Mouse (Mus musculus) embryonic stem cell, embryonic (primary cell): Measurements from ENCODE around the gene Radil.

ENCODE experiments used
- CTCF ChIA-PET, 4 experiments: fragments of 300-600 bp in 2 of 4; fragments of 350-600 bp in 2 of 4; sonication (Branson Sonifier 250); formaldehyde crosslinking; loops; one replicate each; lab custom pipeline; 2022; ENCODE audit warnings: inconsistent platforms in 2 of 4; lab: Charles Lee
- POLR2A ChIA-PET, 4 experiments: fragments of 300-600 bp in 2 of 4; fragments of 350-600 bp in 2 of 4; sonication (Branson Sonifier 250); formaldehyde crosslinking; loops; one replicate each; lab custom pipeline; 2022; ENCODE audit warnings: antibody characterized with exemption in 4 of 4, inconsistent platforms in 1 of 4; lab: Charles Lee

Gene Radil

GRCm38 (mm10) chr5:142477866-142478615, 72.9 kb downstream of the Radil start:
- ChIA-PET POLR2A (interaction anchor here in 2 of 4 experiments (1.0 to 2.9 kb wide), 6 partner anchors 9 to 72 kb away, joined by 3 to 9 read pairs (median 6); partner anchors contain the start of genes Ap5z1 (in 1 of the 2) and Radil (in 1 of the 2)), CTCF (interaction anchor here (0.6 to 2.1 kb wide), 12 partner anchors 18 to 379 kb away, joined by 3 to 9 read pairs (median 4); partner anchors contain the start of gene Radil (in 2 of the 4))

DNA sequence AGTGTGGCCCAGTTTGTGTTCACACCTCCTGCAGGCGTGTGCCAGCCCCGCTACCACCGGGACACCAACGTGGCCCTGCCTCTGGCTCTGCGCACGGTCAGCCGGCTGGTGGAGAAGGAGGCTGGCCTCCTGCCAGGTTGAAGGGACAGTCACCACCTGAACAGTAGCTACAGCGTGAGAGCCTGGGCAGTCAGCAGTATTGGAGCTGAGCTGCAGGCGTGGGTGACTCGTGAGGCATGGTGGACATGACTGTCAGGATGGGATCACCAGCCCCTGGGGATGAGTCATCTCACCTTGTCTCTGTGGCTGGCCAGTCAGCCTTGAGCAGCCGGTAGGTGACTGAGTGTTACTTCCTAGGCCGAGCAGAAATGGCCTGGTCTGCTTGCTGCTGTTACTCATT, 73.6 kb downstream of the Radil start:
- CTCF ChIA-PET = interaction anchor here in 2 of 4 experiments (0.6 to 1.8 kb wide), 4 partner anchors 21 to 143 kb away, joined by 3 to 5 read pairs (median 4); partner anchors contain the start of gene Radil (in 1 of the 2)
- POLR2A ChIA-PET = interaction anchor here in 2 of 4 experiments (1.0 to 2.9 kb wide), 3 partner anchors 12 to 73 kb away, joined by 3 to 8 read pairs (median 5); partner anchors contain the start of gene Radil (in 1 of the 2)

DNA sequence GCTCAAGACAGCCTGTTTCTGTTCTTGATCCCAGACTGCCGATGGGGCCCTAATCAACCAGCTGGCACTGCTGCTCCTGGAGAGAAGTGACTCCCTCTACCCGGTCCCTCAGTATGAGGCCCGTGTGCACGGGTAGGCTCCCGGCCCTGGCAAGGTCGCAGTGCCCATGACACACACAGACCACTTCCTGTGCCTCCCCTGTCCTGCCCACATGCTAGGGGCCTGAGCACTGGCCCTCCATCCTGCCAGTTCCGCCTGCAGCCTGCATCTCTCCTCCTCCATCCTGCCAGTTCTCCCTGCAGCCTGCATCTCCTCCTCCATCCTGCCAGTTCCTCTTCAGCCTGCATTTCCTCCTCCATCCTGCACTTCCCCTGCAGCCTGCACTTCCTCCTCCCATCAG, 75.2 kb downstream of the Radil start:
- POLR2A ChIA-PET = interaction anchor here in 1 of 4 experiments (0.8 to 1.1 kb wide), 2 partner anchors 10 to 12 kb away, joined by 3 read pairs; partner anchors contain the start of gene Ap5z1

DNA sequence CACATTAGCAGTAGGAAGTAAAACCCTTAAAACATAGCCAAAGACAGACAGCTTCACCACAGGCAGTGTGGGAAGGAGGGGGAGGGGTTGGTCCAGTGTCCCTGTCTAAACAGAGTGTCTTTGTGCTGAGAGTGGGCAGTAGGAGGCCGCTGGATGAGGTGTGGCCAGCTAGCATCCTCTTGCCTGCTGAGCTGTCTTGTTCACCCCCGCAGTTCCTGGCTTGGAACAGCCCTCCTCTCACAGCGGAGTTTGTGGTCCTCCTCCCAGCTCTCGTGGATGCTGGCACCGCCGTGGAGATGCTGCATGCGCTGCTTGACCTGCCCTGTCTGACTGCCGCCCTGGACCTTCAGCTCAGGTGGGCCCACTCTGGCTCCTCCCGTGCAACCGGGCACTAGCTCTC, 77.2 kb downstream of the Radil start:
- CTCF ChIA-PET = interaction anchor here in 2 of 4 experiments (0.7 to 2.4 kb wide), 4 partner anchors 9 to 902 kb away, joined by 3 to 7 read pairs (median 4); partner anchors contain the start of gene Radil (in 1 of the 2)
- POLR2A ChIA-PET = interaction anchor here in 2 of 4 experiments (0.7 to 1.5 kb wide), 7 partner anchors 8 to 76 kb away, joined by 3 to 4 read pairs (median 3); partner anchors contain the start of gene Papolb (in 1 of the 2)

More for the DNA sequence above, 75.2 kb downstream of the Radil start:
- CTCF ChIA-PET = interaction anchor here in 1 of 4 experiments (0.9 kb wide), 1 partner anchor 27 kb away, joined by 3 read pairs; no protein-coding TSS in a partner anchor

DNA sequence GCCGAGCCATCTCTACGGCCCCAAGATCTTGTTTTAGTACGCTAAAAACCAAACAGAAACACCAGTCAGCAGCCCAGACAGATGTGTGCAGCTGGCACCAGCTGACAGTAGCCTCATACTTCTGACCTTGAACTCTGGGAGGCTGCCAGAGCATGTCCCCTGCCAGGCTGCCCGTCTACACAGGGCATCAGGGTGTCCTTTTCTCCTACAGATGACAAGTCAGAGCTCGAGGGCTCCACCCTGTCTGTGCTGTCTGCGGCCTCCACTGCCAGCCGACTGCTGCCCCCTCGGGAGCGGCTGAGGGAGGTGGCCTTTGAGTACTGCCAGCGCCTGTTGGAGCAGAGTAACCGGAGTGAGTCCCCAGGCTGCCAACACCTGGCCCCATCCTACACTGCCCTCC, 81.1 kb downstream of the Radil start:
- ChIA-PET POLR2A (interaction anchor here in 3 of 4 experiments (0.7 to 2.0 kb wide), 5 partner anchors 9 to 70 kb away, joined by 3 to 6 read pairs (median 3); no protein-coding TSS in a partner anchor), CTCF (interaction anchor here in 3 of 4 experiments (0.8 to 1.3 kb wide), 3 partner anchors 9 to 385 kb away, joined by 3 to 4 read pairs (median 3); no protein-coding TSS in a partner anchor)

- ChIA-PET CTCF (interaction anchor here in 1 of 4 experiments (0.9 kb wide), 1 partner anchor 11 kb away, joined by 3 read pairs; no protein-coding TSS in a partner anchor), POLR2A (interaction anchor here in 1 of 4 experiments (2.0 kb wide), 1 partner anchor 10 kb away, joined by 6 read pairs; no protein-coding TSS in a partner anchor)
Measured at GRCm38 (mm10) chr5:142468375-142468774, 82.5 kb downstream of the Radil start.

DNA sequence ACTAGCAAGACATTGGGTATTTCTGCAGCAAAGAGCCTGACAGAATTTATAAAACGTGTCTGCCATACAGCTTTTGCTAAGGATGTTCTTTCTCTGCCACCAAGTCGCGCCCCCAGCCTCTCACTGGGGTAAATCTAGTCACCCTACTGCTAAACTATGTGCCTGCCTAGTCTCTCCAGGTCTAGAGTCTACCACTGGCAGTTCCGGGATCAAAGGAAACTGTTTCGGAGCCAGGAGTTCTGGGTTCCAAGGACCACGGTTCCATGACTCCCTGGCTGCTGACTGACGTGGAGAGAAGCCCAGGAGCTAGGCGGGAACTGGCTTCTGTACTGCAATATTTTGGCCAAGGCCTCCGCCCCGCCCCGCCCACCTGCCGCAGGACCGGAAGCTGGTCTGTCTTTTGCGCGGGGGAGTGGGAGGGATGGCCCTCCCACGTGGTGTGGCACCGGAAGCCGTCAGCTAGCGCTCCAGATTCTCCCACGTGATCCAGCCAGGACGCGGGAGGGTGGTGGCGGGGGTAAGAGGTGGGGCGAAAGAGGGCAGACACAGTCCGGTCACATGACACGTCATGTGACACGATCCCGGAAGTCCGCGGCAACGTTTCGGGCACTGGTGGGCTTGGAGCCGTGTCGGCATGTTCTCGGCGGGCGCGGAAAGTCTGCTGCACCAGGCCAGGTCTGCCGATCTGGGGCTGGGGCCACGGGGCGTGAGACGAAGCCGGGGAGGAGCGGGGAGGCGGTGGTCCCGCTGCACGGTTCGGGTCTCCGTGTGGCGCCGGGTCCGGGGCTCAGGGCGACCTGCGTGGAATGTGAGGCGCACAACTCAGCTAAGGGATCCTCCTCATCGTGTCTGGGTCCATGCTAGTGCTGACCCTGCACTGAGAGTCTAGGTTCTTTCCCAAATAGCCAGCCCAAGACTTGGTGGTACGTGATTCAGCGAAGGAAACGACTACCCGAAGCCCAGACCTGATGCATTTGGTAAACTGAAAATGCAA, 87.1 kb downstream of the Radil start, which contains the start of gene Ap5z1:
Ap5z1 (plus strand) TSS at position 484 of the 994 bp plus-strand sequence.
- POLR2A ChIA-PET = interaction anchor here (0.6 to 4.9 kb wide), 42 partner anchors 10 to 1878 kb away, joined by 3 to 38 read pairs (median 4); partner anchors contain the start of genes Foxk1 (in 1 of the 4), Gna12 (in 1 of the 4) and Radil (in 1 of the 4)
- CTCF ChIA-PET = interaction anchor here in 3 of 4 experiments (0.5 to 1.7 kb wide), 10 partner anchors 12 to 1574 kb away, joined by 3 to 10 read pairs (median 3); no protein-coding TSS in a partner anchor

GRCm38 (mm10) chr5:142463011-142463410, 87.9 kb downstream of the Radil start:
- POLR2A ChIA-PET = interaction anchor here in 3 of 4 experiments (0.7 to 4.9 kb wide), 23 partner anchors 10 to 1633 kb away, joined by 3 to 38 read pairs (median 5); partner anchors contain the start of genes Gna12 (in 1 of the 3) and Radil (in 1 of the 3)
- CTCF ChIA-PET = interaction anchor here in 3 of 4 experiments (0.5 to 1.7 kb wide), 3 partner anchors 11 to 15 kb away, joined by 3 read pairs; no protein-coding TSS in a partner anchor

GRCm38 (mm10) chr5:142462641-142462948, 88.3 kb downstream of the Radil start:
- ChIA-PET CTCF (no interaction called here), POLR2A (interaction anchor here in 2 of 4 experiments (1.2 to 4.9 kb wide), 12 partner anchors 10 to 1632 kb away, joined by 4 to 38 read pairs (median 7); partner anchors contain the start of gene Gna12 (in 1 of the 2))

GRCm38 (mm10) chr5:142461942-142462640, 88.8 kb downstream of the Radil start:
- POLR2A ChIA-PET = interaction anchor here in 3 of 4 experiments (0.6 to 4.9 kb wide), 9 partner anchors 9 to 688 kb away, joined by 4 to 38 read pairs (median 15); no protein-coding TSS in a partner anchor
- CTCF ChIA-PET = interaction anchor here in 1 of 4 experiments (1.0 kb wide), 1 partner anchor 11 kb away, joined by 4 read pairs; no protein-coding TSS in a partner anchor

DNA sequence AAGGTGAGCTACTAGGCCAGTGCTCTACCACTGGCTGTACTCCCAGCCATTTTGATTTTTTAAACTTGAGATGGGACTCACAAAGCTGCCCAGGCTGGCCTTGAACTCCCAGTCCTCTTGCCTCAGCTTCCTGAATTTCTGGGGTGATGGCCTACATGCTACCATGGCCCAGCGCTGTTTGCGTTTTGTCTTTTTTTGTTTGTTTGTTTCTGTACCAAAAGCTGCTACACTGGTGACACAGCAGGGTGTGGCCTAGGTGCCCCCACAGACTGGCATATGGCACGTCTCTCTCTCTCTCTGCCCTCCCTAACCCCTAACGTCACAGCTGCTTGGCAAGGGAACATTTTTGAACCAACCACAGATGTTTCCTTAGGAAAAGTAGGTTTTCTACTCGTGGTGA, 91.1 kb downstream of the Radil start:
- CTCF ChIA-PET = interaction anchor here in 1 of 4 experiments (0.6 kb wide), 1 partner anchor 59 kb away, joined by 3 read pairs; no protein-coding TSS in a partner anchor
- POLR2A ChIA-PET = interaction anchor here in 2 of 4 experiments (0.5 to 4.9 kb wide), 7 partner anchors 7 to 723 kb away, joined by 3 to 38 read pairs (median 5); no protein-coding TSS in a partner anchor

DNA sequence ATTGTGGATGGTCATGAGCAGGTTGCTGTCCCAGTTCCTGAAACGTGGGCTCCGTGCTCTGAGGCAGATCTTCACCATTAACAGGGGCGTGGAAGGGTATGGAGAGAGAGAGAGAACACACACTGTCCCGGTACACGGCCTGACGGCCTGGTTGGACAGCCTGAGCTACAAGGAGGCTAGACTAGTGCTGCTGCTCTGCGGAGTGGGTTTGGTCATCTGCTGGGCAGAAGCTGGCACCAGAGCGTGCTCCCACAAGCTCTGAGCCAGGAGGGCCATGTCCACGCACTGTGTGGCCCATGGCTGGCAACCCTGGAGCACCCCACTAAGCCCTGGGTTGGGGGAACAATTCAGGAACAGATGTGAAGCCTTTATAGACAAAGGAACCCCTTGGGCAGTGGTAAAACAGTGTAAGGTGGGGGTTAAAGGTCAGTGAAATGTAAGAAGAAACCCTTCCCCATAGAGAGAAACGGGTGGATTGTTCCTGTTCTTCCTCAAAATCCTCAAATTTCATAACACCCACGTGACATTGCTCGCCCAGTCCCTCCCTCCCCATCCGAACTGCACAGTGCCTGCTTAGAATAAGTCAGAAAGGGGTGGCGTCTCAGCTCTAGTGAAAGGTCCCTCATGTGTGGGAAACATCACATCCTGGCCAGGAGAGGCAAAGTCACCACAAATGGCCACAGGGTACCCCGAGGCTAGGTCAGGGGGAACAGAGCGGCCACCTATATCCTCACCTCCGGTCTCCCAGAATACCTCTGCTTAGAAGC, 91.9 kb downstream of the Radil start:
- ChIA-PET POLR2A (interaction anchor here in 2 of 4 experiments (0.5 to 2.2 kb wide), 5 partner anchors 11 to 117 kb away, joined by 3 to 9 read pairs (median 5); no protein-coding TSS in a partner anchor), CTCF (no interaction called here)

DNA sequence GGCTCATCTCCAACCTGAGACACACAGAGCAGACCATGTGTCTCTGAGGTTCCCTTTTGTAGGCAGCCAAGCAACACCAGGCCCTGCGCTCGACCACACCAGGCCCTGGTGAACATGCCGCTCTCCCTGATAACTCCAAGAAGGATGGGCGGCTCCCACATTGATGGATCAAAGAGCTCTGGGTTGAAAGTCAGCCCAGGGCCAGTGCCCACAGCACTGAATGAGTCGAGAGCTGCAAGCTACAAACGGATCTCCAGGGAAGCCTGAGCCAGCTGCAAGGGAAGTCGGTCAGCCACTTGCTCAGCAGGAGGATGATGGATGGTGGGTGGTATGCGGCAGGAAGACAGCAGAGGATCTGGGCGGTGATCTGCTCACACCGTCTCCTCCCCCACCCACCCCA, 93.6 kb downstream of the Radil start:
- POLR2A ChIA-PET = interaction anchor here in 2 of 4 experiments (0.7 to 2.0 kb wide), 3 partner anchors 16 to 17 kb away, joined by 3 to 9 read pairs (median 3); no protein-coding TSS in a partner anchor
- CTCF ChIA-PET = interaction anchor here in 2 of 4 experiments (0.8 to 2.3 kb wide), 2 partner anchors 9 to 12 kb away, joined by 3 to 8 read pairs; no protein-coding TSS in a partner anchor

DNA sequence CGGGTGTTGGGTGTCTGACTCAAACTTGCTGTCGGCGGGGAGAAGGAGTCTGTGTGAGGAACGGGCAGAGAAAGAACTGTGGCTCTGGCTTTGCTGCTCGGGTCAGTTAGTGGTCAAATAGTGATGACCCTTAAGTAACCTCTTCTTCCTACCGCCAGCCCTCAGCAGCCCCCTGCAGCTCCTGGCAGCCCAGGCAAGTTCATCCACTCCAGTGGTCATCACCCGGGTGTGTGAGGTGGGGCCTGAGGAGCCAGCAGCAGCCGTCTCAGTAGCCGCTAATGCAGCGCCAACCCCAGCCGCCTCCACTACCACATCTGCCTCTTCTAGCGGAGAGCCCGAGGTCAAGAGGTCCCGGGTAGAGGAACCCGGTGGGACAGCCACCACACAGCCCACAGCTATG, 94.6 kb downstream of the Radil start:
- ChIA-PET POLR2A (interaction anchor here in 2 of 4 experiments (0.6 to 2.0 kb wide), 3 partner anchors 15 to 76 kb away, joined by 3 to 9 read pairs (median 6); no protein-coding TSS in a partner anchor), CTCF (interaction anchor here in 1 of 4 experiments (2.3 kb wide), 1 partner anchor 8 kb away, joined by 8 read pairs; no protein-coding TSS in a partner anchor)

DNA sequence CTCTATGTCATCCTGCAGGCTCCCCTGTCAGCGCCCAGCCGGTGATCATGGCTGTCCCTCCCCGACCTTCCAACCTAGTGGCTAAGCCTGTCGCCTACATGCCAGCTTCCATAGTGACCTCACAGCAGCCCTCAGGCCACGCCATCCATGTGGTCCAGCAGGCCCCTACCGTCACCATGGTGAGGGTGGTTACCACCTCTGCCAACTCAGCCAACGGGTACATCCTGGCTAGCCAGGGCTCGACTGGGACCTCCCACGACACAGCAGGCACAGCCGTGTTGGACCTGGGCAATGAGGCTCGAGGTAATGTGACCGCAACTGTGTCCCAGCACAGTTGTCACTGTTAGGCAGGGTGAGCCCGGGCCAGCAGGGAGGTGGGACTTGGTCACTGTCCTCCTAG, 97.2 kb downstream of the Radil start:
- ChIA-PET CTCF (no interaction called here), POLR2A (interaction anchor here in 1 of 4 experiments (4.9 kb wide), 1 partner anchor 9 kb away, joined by 38 read pairs; the partner anchor contains the start of gene Ap5z1)
